Mouse (Mus musculus) liver, postnatal 0 days (tissue): ENCODE results near the gene Actl11.

Experiments used
- CTCF ChIP-seq: sonication (generic); IDR thresholded peaks from 2 replicates; pipeline ENCODE4 v1.5.1; 2016; ENCODE audit warnings: antibody characterized with exemption, low read depth
- EP300 ChIP-seq: IDR thresholded peaks from 2 replicates; pipeline ENCODE4 v1.6.1; 2016; ENCODE audit warnings: antibody characterized with exemption, low read depth, mild to moderate bottlenecking

DNA sequence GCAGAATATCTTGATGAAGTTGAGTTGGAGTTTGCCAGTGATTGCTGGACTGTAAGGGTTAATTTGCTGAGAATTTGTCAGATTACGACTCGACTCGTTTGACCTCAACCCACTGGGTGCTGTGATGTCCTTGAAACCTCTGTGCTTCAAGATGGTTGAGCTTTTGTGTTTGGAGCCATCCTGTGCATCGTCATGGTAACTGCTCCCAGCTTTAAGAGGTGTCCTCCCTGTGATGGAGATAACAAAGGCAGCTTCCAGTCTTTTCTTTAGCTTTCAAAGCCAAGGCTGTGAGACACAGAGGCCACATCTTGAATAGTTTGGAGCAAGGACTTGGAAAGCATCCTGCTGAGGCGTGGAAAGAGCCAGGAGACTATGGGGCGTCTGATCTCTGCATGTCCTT, 28.9 kb downstream of the Actl11 start:
- TF ChIP-seq CTCF (no peak), EP300 (no peak)
